1 mouse cellular context compared by ENCODE assay signal in genomic region chr5:21672812-21673635, GRCm38 (mm10).
TF ChIP-seq lines count a peak whose summit lies in the region.

No protein-coding gene starts in this region.

TF ChIP-seq in MEL, 35 proteins besides CTCF, POLR2A, EP300 and RAD21 (continued from another document):
- TF ChIP-seq SMC3 (IDR thresholded peaks at IDR 0.05; ENCODE audit: low read depth, low read length) (no peak; the same call in 1 of the 2 replicates), ZMIZ1 (IDR thresholded peaks at IDR 0.05; ENCODE audit: low read depth, low read length) (no peak), POLR2AphosphoS5 (IDR thresholded peaks at IDR 0.05; ENCODE audit: borderline replicate concordance, low read depth, low read length) (no peak), ETS1 (IDR thresholded peaks at IDR 0.05; ENCODE audit: low read depth, low read length) (peak; percentile 53), MYB (IDR thresholded peaks at IDR 0.05; ENCODE audit: low read depth, low read length) (no peak), MXI1 (IDR thresholded peaks at IDR 0.05; ENCODE audit: low read depth, low read length) (peak; percentile 96), MYC (IDR thresholded peaks at IDR 0.05; ENCODE audit: low read depth, low read length) (peak; percentile 84), NELFE (IDR thresholded peaks at IDR 0.05; ENCODE audit: low read depth, low read length) (peak; percentile 77), MAX (IDR thresholded peaks at IDR 0.05; ENCODE audit: low read length) (peak; percentile 64; the same call in 1 of the 2 replicates), USF2 (IDR thresholded peaks at IDR 0.05; ENCODE audit: borderline replicate concordance in 1 of 2, insufficient read depth in 1 of 2, low read depth in 1 of 2, low read length in 2 of 2) (peak in 1 of 2 experiments; percentile 54; a peak in 1 of 4 replicates), ELF1 (IDR thresholded peaks at IDR 0.05; ENCODE audit: low read depth, low read length) (peak; percentile 89), NRF1 (IDR thresholded peaks at IDR 0.05; ENCODE audit: insufficient read depth, low read depth, low read length, poor library complexity, severe bottlenecking) (no peak), CHD2 (IDR thresholded peaks at IDR 0.05; ENCODE audit: low read length) (no peak), JUND (IDR thresholded peaks at IDR 0.05; ENCODE audit: low read depth, low read length) (no peak), SIN3A (IDR thresholded peaks at IDR 0.05; ENCODE audit: low read length) (peak; percentile 78), TCF12 (IDR thresholded peaks at IDR 0.05; ENCODE audit: low read depth, low read length) (peak; percentile 39; the same call in 1 of the 2 replicates), ZNF384 (IDR thresholded peaks at IDR 0.05; ENCODE audit: low read depth, low read length) (peak; percentile 96), KAT2A (conservative IDR thresholded peaks at IDR 0.05; ENCODE audit: low read depth, low read length) (no peak), GATA1 (IDR thresholded peaks at IDR 0.05; ENCODE audit: low read depth, low read length) (no peak), HCFC1 (IDR thresholded peaks at IDR 0.05; ENCODE audit: low read depth, low read length) (peak; percentile 53; the same call in 1 of the 2 replicates)
